Mouse (Mus musculus) liver, embryonic 14.5 days (tissue): ENCODE measurements at regions not wholly inside any gene's neighbourhood (a gene's known extent, or its start where the extent isn't known, plus 50 kb on each side); places are given as distances from the start of the nearest gene placed in this dataset.

Source experiments
- CTCF ChIP-seq: IDR thresholded peaks from 2 replicates; pipeline ENCODE4 v1.5.1; 2016; ENCODE audit warnings: antibody characterized with exemption, low read depth, control low read depth
- EP300 ChIP-seq: IDR thresholded peaks from 2 replicates; pipeline ENCODE4 v1.6.1; 2016; ENCODE audit warnings: antibody characterized with exemption, low read depth

DNA sequence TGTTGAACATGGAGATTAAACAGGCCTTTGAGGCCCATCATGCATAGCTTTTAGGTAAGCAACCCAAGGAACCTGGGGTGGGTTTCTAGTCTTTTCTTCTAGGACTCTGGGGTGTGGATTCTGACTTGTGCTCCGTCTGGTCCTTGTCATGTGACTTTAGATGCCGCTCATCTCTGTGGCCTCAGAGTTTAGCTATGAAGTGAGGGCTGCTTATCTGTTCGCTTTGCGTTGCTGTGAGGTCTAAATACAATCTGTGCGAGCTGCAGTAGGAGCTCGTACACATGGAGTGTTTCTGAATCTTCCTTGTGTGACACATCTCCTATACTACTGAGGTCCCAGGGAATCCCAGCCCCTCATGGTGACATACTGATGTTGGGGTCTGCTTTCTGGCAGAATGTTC is 67.8 kb upstream of the Zfp831 start:
- TF ChIP-seq EP300 = no peak
- no peak for TF ChIP-seq CTCF
